Mouse (Mus musculus) liver, adult 2 months (tissue): ENCODE results near the gene Ufc1.

ENCODE experiments used
- CTCF ChIP-seq: fragments of 200-500 bp; IDR thresholded peaks from 2 replicates; pipeline ENCODE4 v1.5.1; 2011; ENCODE audit warnings: low read depth, low read length, control low read depth
- POLR2A ChIP-seq: fragments of 200-500 bp; IDR thresholded peaks from 2 replicates; pipeline ENCODE4 v1.6.1; 2011; ENCODE audit warnings: low read length, control low read depth; ENCODE audit not compliant: insufficient read depth; ENCODE audit errors: extremely low read depth

DNA sequence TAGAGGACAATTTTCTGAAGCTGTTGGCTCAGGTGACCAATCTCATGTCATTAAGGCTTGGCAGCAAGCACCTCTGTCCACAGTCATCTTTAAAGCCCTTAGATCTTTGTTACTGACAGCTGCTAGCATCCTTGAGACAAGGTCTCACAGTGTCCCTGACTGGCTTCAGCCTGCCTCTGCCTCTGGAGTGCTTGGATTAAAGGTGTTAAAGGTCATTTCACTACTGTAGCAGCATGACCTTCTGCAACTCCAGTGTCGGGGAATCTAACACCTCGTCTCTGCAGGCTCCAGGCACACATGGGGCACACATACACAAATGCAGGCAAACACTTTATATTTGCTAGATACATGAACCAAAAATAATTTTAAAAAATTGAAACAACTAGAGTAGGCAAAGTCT, 30.7 kb upstream of the Ufc1 start:
- TF ChIP-seq CTCF (no peak), POLR2A (no peak)
